Mouse (Mus musculus): ENCODE measurements at regions not wholly inside any gene's neighbourhood (a gene's known extent, or its start where the extent isn't known, plus 50 kb on each side); places are given as distances from the start of the nearest gene placed in this dataset.
"Not testable (repeated sequence)": the region's sequence is repeated elsewhere in the genome, so short reads cannot be mapped to it uniquely, and the experiment has no call there.

DNA sequence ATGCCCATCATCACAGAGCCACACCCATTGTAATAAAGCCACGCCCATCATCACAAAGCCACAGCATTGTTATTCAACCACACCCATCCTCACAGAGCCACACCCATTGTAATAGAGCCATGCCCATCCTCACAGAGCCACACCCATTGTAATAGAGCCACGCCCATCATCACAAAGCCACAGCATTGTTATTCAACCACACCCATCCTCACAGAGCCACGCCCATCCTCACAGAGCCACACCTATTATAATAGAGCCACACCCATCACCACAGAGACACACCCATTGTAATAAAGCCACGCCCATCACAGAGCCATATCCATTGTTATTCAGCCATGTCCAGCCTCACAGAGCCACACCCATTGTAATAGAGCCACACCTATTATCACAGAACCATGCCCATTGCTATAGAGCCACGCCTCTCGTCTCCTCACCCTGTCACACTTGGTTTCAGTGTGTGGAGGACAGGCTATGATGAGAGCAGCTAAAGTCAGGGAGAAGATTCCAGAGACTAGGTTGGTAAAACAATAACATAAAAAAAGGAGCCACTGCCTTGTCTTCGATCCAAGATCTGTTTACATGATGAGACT, 85.6 kb downstream of the Gxylt1 start:
- no peak for DNase-seq (ENCODE audit: low spot score in 2 of 2)

DNA sequence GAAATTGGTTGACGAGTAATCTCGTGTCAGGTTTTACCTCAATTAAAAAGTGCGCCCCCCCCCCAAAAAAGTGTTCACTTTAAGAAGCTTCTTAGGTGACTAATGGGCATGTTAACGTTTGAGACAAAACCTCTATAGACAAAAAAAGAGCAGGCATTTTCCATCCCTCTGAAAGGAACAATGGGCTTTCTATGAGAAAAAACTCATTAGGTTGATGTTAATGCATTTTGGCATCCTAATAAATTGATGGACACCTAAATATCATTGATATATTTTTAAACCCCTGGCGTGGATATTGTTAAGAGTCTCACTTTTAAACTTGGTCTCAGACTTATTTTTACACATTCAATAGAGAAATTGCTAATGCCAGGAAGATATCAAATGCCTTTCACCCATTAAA, 98.8 kb downstream of the Gxylt1 start:
- no peak for DNase-seq (ENCODE audit: low spot score in 2 of 2)

DNA sequence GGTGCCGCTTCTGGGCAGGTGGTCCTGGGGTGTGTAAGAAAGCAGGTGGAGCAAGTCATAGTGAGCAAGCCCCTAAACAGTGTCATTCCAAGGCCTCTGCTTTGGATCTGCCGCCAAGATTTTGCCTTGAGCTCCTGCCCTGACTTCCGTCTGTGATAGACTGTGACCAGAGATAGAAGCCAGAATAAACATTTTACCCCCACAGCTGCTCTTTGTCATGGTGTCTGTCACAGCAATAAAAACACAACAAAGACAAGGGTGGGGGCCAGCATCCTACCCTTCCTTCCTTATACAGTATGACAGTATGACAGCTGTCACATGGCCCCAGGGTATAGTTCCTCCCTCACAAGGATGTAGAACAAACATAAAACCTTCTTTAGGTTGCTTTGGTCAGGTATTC, 106.2 kb downstream of the Gxylt1 start:
- DNase-seq (ENCODE audit: low spot score in 2 of 2), result no peak

- DNase-seq (ENCODE audit: low spot score in 2 of 2), result no peak
These were observed 107.5 kb downstream of the Gxylt1 start for GRCm38 (mm10) chr15:93167451-93167850.

DNA sequence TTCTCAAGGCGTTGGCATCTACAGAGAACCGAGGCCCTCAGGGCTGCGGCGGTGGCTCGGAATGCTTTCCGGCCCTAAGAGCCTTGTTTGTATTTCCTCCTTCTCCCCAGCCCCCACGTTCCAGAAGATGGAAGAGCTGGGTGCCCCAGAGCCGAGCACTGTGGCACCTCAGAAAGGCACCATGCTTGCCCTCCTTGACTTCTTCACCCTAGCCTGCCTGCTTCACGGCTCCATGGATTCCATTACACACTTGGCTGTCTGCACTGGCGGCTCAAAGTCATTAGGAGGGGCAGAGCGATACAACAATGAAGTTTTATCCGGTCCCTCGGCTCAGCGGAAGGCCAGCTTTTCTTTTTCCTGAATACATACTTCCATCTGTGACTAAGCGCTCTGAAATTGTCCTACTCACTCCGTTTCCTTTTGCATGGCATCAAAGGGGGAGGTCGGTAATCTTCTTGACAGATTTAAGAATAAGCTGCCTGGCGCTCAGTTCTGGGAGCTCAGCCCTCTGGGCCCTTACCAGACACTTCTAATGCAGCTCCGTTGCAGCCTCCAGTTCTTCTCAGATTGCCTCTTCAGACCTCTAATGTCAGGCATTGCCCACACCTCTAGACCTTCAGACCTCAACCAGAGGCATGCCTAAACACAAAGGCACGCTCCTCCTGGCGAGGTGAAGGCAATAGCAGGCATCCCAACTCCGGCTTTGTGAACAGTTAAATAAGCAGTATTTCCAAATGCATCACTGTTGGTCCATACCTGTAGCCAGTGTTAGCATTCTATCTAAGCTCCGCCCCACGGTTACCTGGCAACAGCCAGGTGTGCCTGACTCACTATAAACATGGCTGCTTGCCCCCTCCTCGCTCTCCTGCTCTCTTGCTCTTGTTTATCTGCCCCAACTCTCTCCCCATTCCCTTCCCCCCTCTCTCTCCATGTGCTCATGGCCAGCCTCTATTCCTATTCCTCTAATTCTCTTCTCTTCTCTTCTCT, 112.8 kb downstream of the Gxylt1 start:
- DNase-seq (ENCODE audit: low spot score in 2 of 2), result peak in 1 of 2 experiments; percentile 46

DNA sequence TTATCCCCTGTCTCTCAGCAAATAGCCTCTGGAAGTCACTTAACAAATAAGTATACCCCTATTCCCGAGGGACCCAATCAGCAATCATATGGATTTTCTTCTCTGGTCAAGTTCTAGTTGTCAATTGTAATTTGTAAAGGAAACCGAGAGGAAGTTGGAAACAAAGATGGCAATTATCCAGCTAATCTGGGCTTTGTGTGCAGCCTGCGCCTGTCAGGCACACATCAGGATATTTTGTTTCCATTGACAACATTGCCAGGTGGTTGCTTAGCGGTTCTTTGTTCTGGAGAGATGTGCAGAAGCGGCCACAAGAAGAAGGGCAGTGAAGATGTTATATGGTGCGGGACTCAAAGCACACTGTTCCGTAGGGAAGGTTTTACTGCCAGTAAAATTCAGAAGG, 113.7 kb downstream of the Gxylt1 start:
- no peak for DNase-seq (ENCODE audit: low spot score in 2 of 2)

DNA sequence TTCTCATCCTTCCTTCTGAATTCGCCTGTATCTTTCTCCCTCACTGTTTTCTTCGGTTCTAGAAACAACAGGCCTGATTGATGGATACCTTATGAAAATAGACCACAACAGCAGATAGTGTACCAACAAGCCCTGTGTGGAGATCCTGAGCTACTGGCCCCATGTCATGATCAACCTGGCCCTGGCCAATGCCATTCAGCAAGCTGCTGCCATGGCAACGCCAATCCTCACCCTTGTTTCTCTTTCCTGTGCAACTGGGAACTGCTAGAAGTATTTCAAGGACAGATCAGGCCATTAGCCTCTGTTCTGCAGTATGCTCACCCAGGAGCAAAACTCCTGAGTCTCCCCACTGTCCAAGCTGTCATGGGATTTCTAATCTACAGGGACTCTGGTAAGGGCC, 119.2 kb downstream of the Gxylt1 start:
- no peak for DNase-seq (ENCODE audit: low spot score in 2 of 2)

DNA sequence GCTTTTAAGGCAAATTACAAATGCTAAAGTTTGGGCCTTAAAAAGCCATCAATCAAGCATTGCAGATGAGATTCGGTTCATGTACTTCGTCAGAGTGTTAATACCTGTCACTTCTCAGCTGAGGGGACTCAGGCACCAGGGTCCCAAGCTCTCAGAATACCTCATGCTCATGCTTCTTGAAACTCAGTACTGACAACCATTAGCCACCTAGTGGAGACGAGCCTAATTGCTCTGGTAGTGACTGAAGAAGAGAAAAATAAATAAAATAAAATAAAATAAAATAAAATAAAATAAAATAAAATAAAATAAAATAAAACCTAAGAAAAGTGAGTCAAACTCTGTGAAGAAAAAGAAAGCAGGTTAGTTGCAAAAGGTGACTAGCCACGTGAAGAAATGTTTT, 121.0 kb downstream of the Gxylt1 start:
- no peak for DNase-seq (ENCODE audit: low spot score in 2 of 2)

- no peak for DNase-seq (ENCODE audit: low spot score in 2 of 2)
These were observed 130.1 kb downstream of the Gxylt1 start for GRCm38 (mm10) chr15:93144899-93145298.

- DNase-seq (ENCODE audit: low spot score in 2 of 2), result no peak
These were observed 130.7 kb downstream of the Gxylt1 start for GRCm38 (mm10) chr15:93144264-93144663.

GRCm38 (mm10) chr15:93133379-93133778, 141.6 kb downstream of the Gxylt1 start:
- no peak for DNase-seq (ENCODE audit: low spot score in 2 of 2)

- no peak for DNase-seq (ENCODE audit: low spot score in 2 of 2)
These were observed 143.9 kb downstream of the Gxylt1 start for GRCm38 (mm10) chr15:93131056-93131455.

DNA sequence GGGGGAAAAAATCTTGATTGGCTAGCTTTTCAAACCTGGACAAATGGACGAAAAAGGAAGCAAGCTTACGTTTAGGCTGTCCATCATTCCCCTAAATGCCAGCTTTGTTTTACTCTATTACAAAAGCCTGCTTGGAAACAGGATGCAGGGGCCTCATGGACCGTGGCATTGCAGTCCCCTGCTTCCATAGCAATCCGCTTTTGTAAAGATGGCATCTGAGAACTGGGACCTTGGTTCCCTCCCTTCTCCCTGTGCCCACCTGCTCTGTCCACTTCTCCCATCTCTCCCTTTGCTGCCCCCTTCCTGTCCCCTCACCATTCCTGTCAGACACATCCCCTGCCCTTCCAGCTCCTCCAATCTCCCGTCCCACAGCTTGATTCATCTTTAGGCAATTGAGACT, 149.7 kb downstream of the Gxylt1 start:
- DNase-seq (ENCODE audit: low spot score in 2 of 2), result no peak

GRCm38 (mm10) chr15:93121156-93121555, 153.8 kb downstream of the Gxylt1 start:
- no peak for DNase-seq (ENCODE audit: low spot score in 2 of 2)

GRCm38 (mm10) chr15:93117806-93118205, 157.2 kb downstream of the Gxylt1 start:
- not testable (repeated sequence) for DNase-seq (ENCODE audit: low spot score in 2 of 2)

GRCm38 (mm10) chr15:93115674-93116102, 159.3 kb downstream of the Gxylt1 start:
- no peak for DNase-seq (ENCODE audit: low spot score in 2 of 2)

GRCm38 (mm10) chr15:93104936-93105335, 170.0 kb downstream of the Gxylt1 start:
- DNase-seq (ENCODE audit: low spot score in 2 of 2), result no peak

GRCm38 (mm10) chr15:93103426-93103825, 171.6 kb downstream of the Gxylt1 start:
- DNase-seq (ENCODE audit: low spot score in 2 of 2), result no peak

DNA sequence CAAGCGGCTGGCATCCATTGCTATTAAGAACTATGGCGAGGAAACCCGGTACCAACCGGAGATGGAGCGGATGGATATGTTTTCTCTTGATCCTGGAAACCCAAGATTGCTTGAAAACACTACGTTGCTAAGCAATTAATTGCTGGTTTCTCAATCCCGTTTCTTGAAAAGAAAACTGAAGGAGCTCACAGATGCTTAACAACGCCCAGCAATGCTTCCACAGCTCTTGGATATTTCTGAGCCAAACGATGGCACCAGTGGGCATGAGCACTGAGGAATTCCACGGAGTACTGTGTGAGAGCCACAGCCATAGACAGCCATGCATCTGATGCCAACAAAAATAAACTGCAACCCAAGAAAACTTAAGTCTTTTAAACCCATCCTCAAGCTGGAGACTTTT, 173.1 kb downstream of the Gxylt1 start:
- no peak for DNase-seq (ENCODE audit: low spot score in 2 of 2)

DNA sequence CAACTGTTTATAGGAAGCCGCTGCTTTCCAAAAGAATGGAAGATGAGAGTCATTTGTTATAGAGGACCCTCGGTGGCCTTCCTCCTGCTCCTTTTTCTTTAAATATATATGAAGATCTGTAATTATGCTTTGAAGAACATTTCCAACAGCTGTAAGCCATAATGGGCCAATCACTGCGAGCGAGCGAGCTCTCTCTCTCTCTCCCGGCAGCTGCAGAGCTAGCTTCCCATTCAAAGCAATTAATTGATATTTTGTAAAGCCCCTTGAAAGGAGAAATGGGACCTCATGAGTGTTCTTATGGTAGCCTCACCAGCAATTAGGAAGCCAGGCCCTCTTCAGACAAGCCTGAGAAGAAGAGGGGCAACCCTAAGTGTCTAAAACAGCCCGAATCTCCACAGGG, 174.1 kb downstream of the Gxylt1 start:
- DNase-seq (ENCODE audit: low spot score in 2 of 2), result no peak

DNA sequence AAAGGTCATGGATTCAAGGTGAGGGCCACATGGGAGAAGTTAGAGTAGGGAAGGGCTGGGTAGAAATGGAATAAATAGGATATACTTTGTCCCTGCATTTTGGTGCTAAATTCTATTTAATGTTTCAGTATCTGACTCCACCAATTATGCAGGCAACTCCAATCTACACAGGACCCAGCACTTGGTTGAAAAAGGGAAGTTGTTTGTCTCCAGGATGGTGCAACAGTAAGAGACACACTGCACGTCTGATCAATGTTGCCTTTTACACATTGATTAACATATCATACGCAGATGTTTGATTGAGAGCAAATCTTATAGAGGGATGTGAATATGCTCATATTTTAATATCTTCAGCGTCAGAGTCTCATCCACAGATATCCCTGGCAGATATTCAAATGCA, 175.1 kb downstream of the Gxylt1 start:
- DNase-seq (ENCODE audit: low spot score in 2 of 2), result no peak

DNA sequence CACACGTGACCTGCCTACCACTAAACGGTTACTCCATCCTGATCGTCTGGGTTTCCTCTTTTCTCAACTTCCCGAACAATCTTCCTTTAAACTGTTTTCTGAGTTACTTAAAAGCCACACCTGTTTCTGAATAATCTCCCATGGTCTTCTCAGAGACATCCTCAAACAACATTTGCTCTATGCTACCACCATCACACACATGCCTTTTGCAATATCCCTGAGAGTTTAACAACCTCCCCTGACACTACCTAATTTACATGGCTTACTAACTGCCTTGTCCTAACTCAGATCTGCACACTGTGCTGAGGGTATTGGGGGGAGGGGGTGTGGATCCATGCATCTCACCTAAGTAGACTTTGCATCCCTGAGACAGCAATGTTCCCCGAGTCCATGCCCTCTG, 178.6 kb downstream of the Gxylt1 start:
- no peak for DNase-seq (ENCODE audit: low spot score in 2 of 2)

- DNase-seq (ENCODE audit: low spot score in 2 of 2), result no peak
These were observed 179.8 kb downstream of the Gxylt1 start for GRCm38 (mm10) chr15:93095224-93095623.

Measured in spleen, postnatal 4 days (tissue).